Mouse (Mus musculus) right cerebral cortex, postnatal 36 days (tissue): ENCODE results near the gene 5330417C22Rik.

Experiments used
- DNase-seq, 2 experiments: peaks; one replicate each; pipeline ENCODE4 v3.0.0; 2022; ENCODE audit warnings: low spot score in 2 of 2, mixed read lengths in 1 of 2

5330417C22Rik gene

DNA sequence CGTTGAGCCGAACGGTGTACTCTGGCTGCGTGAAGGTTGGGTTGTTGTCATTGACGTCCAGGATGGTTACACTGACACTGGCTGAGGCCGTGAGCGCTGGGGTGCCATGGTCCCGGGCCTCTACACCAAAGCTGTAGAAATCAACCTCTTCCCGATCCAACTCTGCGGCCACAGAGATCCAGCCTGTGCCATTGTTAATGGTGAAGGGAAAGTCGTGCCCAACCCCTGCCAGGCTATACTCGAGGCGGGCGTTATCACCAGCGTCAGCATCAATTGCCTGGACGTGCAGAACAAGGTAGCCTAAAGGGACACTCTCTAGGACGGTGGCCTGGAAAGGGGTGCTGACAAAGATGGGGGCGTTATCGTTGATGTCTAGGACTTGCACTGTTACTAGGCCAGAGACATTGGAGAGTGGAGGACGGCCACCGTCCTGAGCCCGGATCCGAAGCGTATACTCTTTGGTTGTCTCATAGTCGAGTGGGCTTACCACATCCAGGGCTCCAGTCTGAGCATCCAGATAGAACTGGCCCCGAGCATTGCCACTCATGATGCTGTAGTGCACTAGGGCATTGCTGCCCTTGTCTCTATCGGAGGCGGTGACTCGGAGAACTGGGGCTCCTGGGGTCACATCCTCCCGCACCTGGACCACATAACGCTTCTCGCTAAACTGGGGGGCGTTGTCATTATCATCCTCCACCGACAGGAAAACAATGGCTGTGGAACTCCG is 122.5 kb downstream of the 5330417C22Rik start:
- no peak for DNase-seq

- DNase-seq, result no peak
Observed at GRCm38 (mm10) chr3:108411754-108412121, 124.6 kb downstream of the 5330417C22Rik start.

DNA sequence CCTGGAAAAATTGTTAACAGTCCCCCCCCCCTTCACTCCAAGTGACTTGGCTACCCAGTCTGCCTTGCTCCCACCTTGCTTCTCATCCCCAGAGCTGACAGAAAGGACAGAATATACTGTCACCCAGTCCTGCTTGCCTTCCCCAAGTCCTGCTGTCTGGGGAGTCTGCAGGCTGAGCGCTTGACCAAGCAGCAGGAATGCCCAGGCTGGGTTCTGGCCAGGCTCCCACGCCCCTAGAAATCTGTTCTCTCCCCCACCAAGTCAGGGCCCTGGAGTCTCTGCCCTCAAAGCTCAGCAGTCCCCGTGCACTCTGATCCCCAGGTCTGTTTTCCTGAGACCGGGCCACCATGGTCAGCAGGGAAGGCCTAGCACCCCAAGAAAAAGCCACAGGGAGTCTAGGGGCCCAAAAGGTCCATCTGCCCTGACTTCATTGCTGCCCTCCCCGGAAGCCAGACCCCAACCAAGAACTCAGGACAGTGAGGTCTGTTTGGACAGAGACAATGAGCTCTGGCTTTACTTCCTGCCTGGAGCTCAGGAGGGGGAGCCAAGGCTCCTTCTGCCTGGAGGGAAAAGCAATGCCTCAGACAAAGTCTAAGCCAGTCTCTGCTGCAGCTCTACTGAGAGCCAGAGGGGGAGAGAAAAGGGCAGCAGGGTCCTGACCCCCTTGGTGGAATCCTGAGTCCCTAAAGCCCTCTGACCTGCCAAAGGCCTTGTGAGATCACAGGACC is 125.1 kb downstream of the 5330417C22Rik start:
- DNase-seq, result no peak

DNA sequence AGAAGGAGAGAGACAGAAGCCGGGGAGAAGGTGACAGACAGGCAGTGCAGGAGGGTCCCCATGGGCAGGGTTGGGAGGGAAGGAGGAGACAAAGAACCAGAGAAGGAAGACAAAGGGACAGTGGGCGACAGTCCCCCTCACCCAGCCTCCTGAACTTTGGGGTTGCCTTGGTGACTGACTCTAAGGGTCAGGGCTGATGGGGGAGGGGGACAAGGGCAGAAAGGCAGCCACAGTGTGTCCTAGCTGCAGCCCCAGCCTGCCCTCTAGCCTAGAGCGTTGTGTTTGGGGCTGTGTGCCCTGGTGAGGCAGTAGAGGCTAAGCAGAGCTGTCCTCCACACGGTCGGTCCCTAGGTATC is 126.0 kb downstream of the 5330417C22Rik start:
- no peak for DNase-seq

GRCm38 (mm10) chr3:108409656-108410358 is 126.5 kb downstream of the 5330417C22Rik start:
- no peak for DNase-seq

GRCm38 (mm10) chr3:108408517-108409008 is 127.8 kb downstream of the 5330417C22Rik start:
- no peak for DNase-seq

DNA sequence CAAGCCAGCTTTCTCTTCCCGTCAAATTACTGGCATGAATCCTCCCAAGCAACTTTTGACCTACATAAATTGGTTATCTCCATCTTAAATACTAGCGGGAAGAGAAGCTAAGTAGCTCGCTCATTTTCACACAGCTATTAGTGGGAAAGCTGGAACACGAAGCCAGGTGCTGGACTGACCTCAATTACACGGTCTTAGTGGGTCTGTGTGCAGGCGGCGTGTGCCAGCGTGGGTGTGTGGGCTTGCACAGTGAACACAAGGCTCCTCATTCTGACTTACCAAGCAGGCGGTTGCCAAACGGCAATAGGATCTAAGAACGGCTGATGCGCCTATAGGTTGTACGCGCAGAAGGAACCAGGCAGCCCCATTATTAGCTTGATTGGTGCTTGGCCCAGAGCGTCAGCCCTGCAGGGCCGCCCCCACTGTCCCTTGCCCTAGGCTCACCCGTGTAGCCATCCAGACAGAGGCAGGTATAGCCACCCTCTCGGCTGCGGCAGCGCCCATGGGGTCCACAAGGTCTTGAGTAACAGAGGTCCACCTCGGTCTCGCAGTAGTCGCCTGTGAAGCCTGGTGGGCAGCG is 129.9 kb downstream of the 5330417C22Rik start:
- peak; percentile 55 to 69 for DNase-seq
